Mouse (Mus musculus): Measurements from ENCODE around the gene Gm11569.
"Not testable (repeated sequence)": the region's sequence is repeated elsewhere in the genome, so short reads cannot be mapped to it uniquely, and the experiment has no call there.

The Gm11569 gene

GRCm38 (mm10) chr11:99798832-99799231 lies at the start of gene Gm11569:
Gene Gm11569 (minus strand): TSS chr11:99798932.
- not testable (repeated sequence) for DNase-seq (ENCODE audit: low read depth, low spot score)

- no peak for DNase-seq (ENCODE audit: low read depth, low spot score)
Measured at GRCm38 (mm10) chr11:99846746-99847145, 48.0 kb upstream of the Gm11569 start.

GRCm38 (mm10) chr11:99842185-99842584 lies 43.5 kb upstream of the Gm11569 start:
- no peak for DNase-seq (ENCODE audit: low read depth, low spot score)

GRCm38 (mm10) chr11:99837966-99838365 lies 39.2 kb upstream of the Gm11569 start, which contains the start of gene 2300003K06Rik:
Gene 2300003K06Rik (minus strand): TSS chr11:99838066.
- no peak for DNase-seq (ENCODE audit: low read depth, low spot score)

- DNase-seq (ENCODE audit: low read depth, low spot score), result not testable (repeated sequence)
Measured at GRCm38 (mm10) chr11:99815566-99815965, 16.8 kb upstream of the Gm11569 start, which contains the start of gene Gm11564. Gene Gm11564 (minus strand): TSS chr11:99815666.

- not testable (repeated sequence) for DNase-seq (ENCODE audit: low read depth, low spot score)
Measured at GRCm38 (mm10) chr11:99809792-99810191, 11.1 kb upstream of the Gm11569 start, which contains the start of gene Krtap4-13. Gene Krtap4-13 (minus strand): TSS chr11:99809892.

GRCm38 (mm10) chr11:99804346-99804745 lies 5.6 kb upstream of the Gm11569 start, which contains the start of gene Gm11554:
Gene Gm11554 (minus strand): TSS chr11:99804446.
- DNase-seq (ENCODE audit: low read depth, low spot score), result not testable (repeated sequence)

GRCm38 (mm10) chr11:99793367-99793766 lies 5.4 kb downstream of the Gm11569 start, which contains the start of gene Gm11596:
Gene Gm11596 (minus strand): TSS chr11:99793467.
- DNase-seq (ENCODE audit: low read depth, low spot score), result no peak

- DNase-seq (ENCODE audit: low read depth, low spot score), result not testable (repeated sequence)
Measured at GRCm38 (mm10) chr11:99784900-99785299, 13.8 kb downstream of the Gm11569 start, which contains the start of gene Krtap4-9. Gene Krtap4-9 (plus strand): TSS chr11:99785200.

GRCm38 (mm10) chr11:99780604-99781003 lies 18.1 kb downstream of the Gm11569 start, which contains the start of gene Krtap4-8:
Gene Krtap4-8 (minus strand): TSS chr11:99780704.
- no peak for DNase-seq (ENCODE audit: low read depth, low spot score)

- no peak for DNase-seq (ENCODE audit: low read depth, low spot score)
Measured at GRCm38 (mm10) chr11:99778401-99778800, 20.3 kb downstream of the Gm11569 start.

GRCm38 (mm10) chr11:99772813-99773212 lies 25.9 kb downstream of the Gm11569 start, which contains the start of gene Gm11595:
Gene Gm11595 (minus strand): TSS chr11:99772913.
- DNase-seq (ENCODE audit: low read depth, low spot score), result not testable (repeated sequence)

- DNase-seq (ENCODE audit: low read depth, low spot score), result no peak
Measured at GRCm38 (mm10) chr11:99768410-99768809, 30.3 kb downstream of the Gm11569 start.

- DNase-seq (ENCODE audit: low read depth, low spot score), result no peak
Measured at GRCm38 (mm10) chr11:99758877-99759276, 39.9 kb downstream of the Gm11569 start.

Measured in ES-CJ7 (cell line).